Mouse (Mus musculus): ENCODE measurements around the gene Xcr1.

The Xcr1 gene

DNA sequence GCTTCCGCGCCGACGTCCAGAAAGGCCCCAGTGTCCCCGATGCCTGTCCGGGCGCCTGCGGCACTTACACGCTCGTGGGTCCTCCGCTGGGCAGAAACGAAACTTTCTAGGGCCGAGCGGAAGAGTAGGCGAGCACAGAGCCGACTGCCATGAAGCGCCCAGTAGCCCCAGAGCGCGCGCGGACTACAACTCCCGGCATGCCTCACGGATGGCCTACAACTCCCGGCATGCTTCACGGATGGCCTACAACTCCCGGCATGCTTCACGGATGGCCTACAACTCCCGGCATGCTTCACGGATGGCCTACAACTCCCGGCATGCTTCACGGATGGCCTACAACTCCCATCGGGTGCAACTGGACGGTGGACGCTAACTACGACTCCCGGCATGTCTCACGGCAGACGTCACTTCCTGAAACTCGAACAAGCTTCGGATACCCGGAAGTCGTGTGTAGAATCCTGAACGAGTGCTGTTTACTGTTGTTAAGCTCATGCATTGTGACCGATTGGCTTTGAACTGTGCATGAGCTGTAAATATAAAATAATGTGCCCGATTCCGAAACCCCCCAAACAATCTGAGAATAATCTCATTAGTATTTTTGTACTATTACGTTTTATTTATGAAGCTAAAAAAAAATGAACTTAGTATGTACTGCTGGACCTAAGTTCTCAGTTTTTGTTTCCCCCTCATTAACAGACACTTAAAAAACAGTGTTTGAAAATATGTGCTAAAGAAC lies 9.9 kb downstream of the Xcr1 start, which contains the start of gene Fyco1:
Gene Fyco1 (minus strand): TSS at position 187 of the 736 bp plus-strand sequence.
- TF ChIP-seq CTCF (conservative IDR thresholded peaks at IDR 0.05; ENCODE audit: low read length) (no peak), NANOG (IDR thresholded peaks at IDR 0.05; ENCODE audit: borderline replicate concordance, low read length) (no peak)
- peaks cover 24% of the 10 kb centered on the region for H3K9me3 ChIP-seq (ENCODE audit: low read length)
- H3K4me1 ChIP-seq (replicated peaks; ENCODE audit: low read depth, low read length), result peaks cover 10% of the 10 kb centered on the region
- no peaks in the 10 kb centered on the region for H3K27me3 ChIP-seq (ENCODE audit: insufficient read depth, low read length)
- no peaks in the 10 kb centered on the region for H3K36me3 ChIP-seq (ENCODE audit: insufficient read depth, low read length)
- H3K4me3 ChIP-seq (replicated peaks; ENCODE audit: low read length), result peak within 1 kb of the TSS; percentile 90

- no peak for TF ChIP-seq CTCF (conservative IDR thresholded peaks at IDR 0.05; ENCODE audit: low read length)
- TF ChIP-seq NANOG (IDR thresholded peaks at IDR 0.05; ENCODE audit: borderline replicate concordance, low read length), result no peak
- no peak for TF ChIP-seq POU5F1 (IDR thresholded peaks at IDR 0.05; ENCODE audit: borderline replicate concordance, low read length)
- peaks cover 22% of the 10 kb centered on the region for H3K9me3 ChIP-seq (ENCODE audit: low read length)
- no peaks in the 10 kb centered on the region for H3K36me3 ChIP-seq (ENCODE audit: insufficient read depth, low read length)
- H3K4me3 ChIP-seq (replicated peaks; ENCODE audit: low read length), result peak overlapping the region; percentile 90
- H3K27me3 ChIP-seq (ENCODE audit: insufficient read depth, low read length), result no peaks in the 10 kb centered on the region
- peaks cover 10% of the 10 kb centered on the region for H3K4me1 ChIP-seq (replicated peaks; ENCODE audit: low read depth, low read length)
Observed at GRCm38 (mm10) chr9:123851062-123851712, 10.6 kb downstream of the Xcr1 start.

GRCm38 (mm10) chr9:123850705-123851061 lies 11.1 kb downstream of the Xcr1 start:
- H3K9me3 ChIP-seq (ENCODE audit: low read length), result peaks cover 17% of the 10 kb centered on the region
- peak overlapping the region; percentile 90 for H3K4me3 ChIP-seq (replicated peaks; ENCODE audit: low read length)
- H3K36me3 ChIP-seq (ENCODE audit: insufficient read depth, low read length), result no peaks in the 10 kb centered on the region
- H3K4me1 ChIP-seq (replicated peaks; ENCODE audit: low read depth, low read length), result peaks cover 10% of the 10 kb centered on the region
- no peaks in the 10 kb centered on the region for H3K27me3 ChIP-seq (ENCODE audit: insufficient read depth, low read length)
- no peak for TF ChIP-seq CTCF (conservative IDR thresholded peaks at IDR 0.05; ENCODE audit: low read length)
- no peak for TF ChIP-seq NANOG (IDR thresholded peaks at IDR 0.05; ENCODE audit: borderline replicate concordance, low read length)
- no peak for TF ChIP-seq POU5F1 (IDR thresholded peaks at IDR 0.05; ENCODE audit: borderline replicate concordance, low read length)

GRCm38 (mm10) chr9:123849976-123850695 lies 11.7 kb downstream of the Xcr1 start:
- Histone ChIP-seq H3K4me3 (replicated peaks; ENCODE audit: low read length) (peak overlapping the region; percentile 90; the same call in 1 of the 2 replicates), H3K9me3 (ENCODE audit: low read length) (peaks cover 15% of the 10 kb centered on the region)
- TF ChIP-seq NANOG (IDR thresholded peaks at IDR 0.05; ENCODE audit: borderline replicate concordance, low read length), result no peak
- TF ChIP-seq CTCF (conservative IDR thresholded peaks at IDR 0.05; ENCODE audit: low read length), result no peak
- no peak for TF ChIP-seq POU5F1 (IDR thresholded peaks at IDR 0.05; ENCODE audit: borderline replicate concordance, low read length)

DNA sequence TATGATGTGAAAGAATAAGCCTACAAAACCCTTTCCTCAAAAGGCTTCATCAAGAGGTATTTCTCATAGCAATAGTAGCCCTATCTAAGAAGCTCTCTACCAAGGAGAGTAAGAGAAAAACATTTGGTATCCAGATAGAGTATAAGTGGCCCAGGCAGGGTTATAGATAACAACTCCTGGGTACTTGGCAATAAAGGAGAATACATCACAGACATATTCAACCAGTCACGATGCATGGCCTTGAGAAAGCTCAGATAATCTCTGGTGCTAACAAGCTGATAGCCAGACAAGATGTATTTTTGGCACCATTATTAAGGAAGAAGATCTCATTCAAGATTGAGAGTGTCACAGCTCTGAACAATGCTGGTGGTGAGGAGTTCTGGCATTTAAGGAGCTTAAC lies 15.3 kb downstream of the Xcr1 start:
- Histone ChIP-seq H3K4me3 (replicated peaks; ENCODE audit: low read length) (no peak overlapping the region), H3K27me3 (ENCODE audit: insufficient read depth, low read length) (no peaks in the 10 kb centered on the region), H3K36me3 (ENCODE audit: insufficient read depth, low read length) (peaks cover 10% of the 10 kb centered on the region), H3K4me1 (replicated peaks; ENCODE audit: low read depth, low read length) (peaks cover 10% of the 10 kb centered on the region), H3K9me3 (ENCODE audit: low read length) (no peaks in the 10 kb centered on the region)
- TF ChIP-seq POU5F1 (IDR thresholded peaks at IDR 0.05; ENCODE audit: borderline replicate concordance, low read length), result no peak
- TF ChIP-seq NANOG (IDR thresholded peaks at IDR 0.05; ENCODE audit: borderline replicate concordance, low read length), result no peak
- TF ChIP-seq CTCF (conservative IDR thresholded peaks at IDR 0.05; ENCODE audit: low read length), result no peak

More at GRCm38 (mm10) chr9:123849976-123850695, 11.7 kb downstream of the Xcr1 start:
- Histone ChIP-seq H3K27me3 (ENCODE audit: insufficient read depth, low read length) (no peaks in the 10 kb centered on the region), H3K36me3 (ENCODE audit: insufficient read depth, low read length) (no peaks in the 10 kb centered on the region), H3K4me1 (replicated peaks; ENCODE audit: low read depth, low read length) (peaks cover 10% of the 10 kb centered on the region)

- Histone ChIP-seq H3K36me3 (ENCODE audit: insufficient read depth, low read length) (peaks cover 16% of the 10 kb centered on the region), H3K9me3 (ENCODE audit: low read length) (no peaks in the 10 kb centered on the region), H3K4me3 (replicated peaks; ENCODE audit: low read length) (no peak overlapping the region), H3K27me3 (ENCODE audit: insufficient read depth, low read length) (no peaks in the 10 kb centered on the region), H3K4me1 (replicated peaks; ENCODE audit: low read depth, low read length) (peaks cover 2% of the 10 kb centered on the region)
- no peak for TF ChIP-seq NANOG (IDR thresholded peaks at IDR 0.05; ENCODE audit: borderline replicate concordance, low read length)
- no peak for TF ChIP-seq CTCF (conservative IDR thresholded peaks at IDR 0.05; ENCODE audit: low read length)
- TF ChIP-seq POU5F1 (IDR thresholded peaks at IDR 0.05; ENCODE audit: borderline replicate concordance, low read length), result no peak
Observed at GRCm38 (mm10) chr9:123845120-123845519, 16.7 kb downstream of the Xcr1 start.

DNA sequence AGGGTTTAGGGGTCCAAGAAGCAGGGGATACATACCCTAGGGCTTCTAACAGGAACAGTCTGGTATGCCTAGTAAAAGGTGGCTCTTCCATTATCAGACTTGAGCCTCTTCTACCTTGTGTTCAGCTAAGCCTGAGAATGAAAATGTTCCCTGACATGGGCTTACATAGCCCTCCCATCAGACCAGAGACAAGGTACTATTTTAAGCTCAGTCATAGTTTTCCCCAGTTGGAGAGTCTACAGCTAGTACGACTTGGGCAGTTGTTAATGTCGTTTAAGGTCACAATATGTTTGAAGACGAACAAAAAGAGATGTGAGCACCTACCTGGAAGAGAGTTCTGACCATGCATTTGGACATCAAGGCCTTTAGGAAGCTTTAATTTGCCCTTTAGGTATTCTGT lies 17.4 kb downstream of the Xcr1 start:
- H3K9me3 ChIP-seq (ENCODE audit: low read length), result no peaks in the 10 kb centered on the region
- H3K4me1 ChIP-seq (replicated peaks; ENCODE audit: low read depth, low read length), result no peaks in the 10 kb centered on the region
- no peak overlapping the region for H3K4me3 ChIP-seq (replicated peaks; ENCODE audit: low read length)
- H3K36me3 ChIP-seq (ENCODE audit: insufficient read depth, low read length), result peaks cover 21% of the 10 kb centered on the region
- H3K27me3 ChIP-seq (ENCODE audit: insufficient read depth, low read length), result no peaks in the 10 kb centered on the region
- TF ChIP-seq CTCF (conservative IDR thresholded peaks at IDR 0.05; ENCODE audit: low read length) (no peak), NANOG (IDR thresholded peaks at IDR 0.05; ENCODE audit: borderline replicate concordance, low read length) (no peak), POU5F1 (IDR thresholded peaks at IDR 0.05; ENCODE audit: borderline replicate concordance, low read length) (no peak)

DNA sequence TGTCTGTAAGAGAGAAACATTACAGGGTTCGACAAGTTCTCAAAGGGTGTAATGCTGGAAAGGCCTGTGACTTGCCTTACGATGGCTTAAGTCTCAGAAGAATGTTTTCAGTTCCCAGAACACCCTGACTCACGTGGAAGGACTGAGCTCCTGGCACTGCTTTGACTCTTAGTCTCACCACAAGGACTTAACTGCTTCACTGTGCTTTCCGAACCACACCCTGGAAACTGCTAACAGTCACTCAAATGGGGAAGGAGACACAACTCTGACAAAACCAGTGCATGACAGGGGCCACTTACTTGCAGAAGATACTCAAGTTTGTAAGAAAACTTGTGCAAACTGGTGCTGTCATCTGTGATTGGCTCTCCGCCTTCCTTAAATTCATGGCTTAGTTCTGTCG lies 21.6 kb downstream of the Xcr1 start:
- Histone ChIP-seq H3K4me3 (replicated peaks; ENCODE audit: low read length) (no peak overlapping the region), H3K36me3 (ENCODE audit: insufficient read depth, low read length) (peaks cover 43% of the 10 kb centered on the region), H3K27me3 (ENCODE audit: insufficient read depth, low read length) (no peaks in the 10 kb centered on the region), H3K9me3 (ENCODE audit: low read length) (no peaks in the 10 kb centered on the region), H3K4me1 (replicated peaks; ENCODE audit: low read depth, low read length) (no peaks in the 10 kb centered on the region)
- no peak for TF ChIP-seq CTCF (conservative IDR thresholded peaks at IDR 0.05; ENCODE audit: low read length)
- TF ChIP-seq POU5F1 (IDR thresholded peaks at IDR 0.05; ENCODE audit: borderline replicate concordance, low read length), result no peak
- no peak for TF ChIP-seq NANOG (IDR thresholded peaks at IDR 0.05; ENCODE audit: borderline replicate concordance, low read length)
